Mouse (Mus musculus) spleen, postnatal 4 days (tissue): ENCODE measurements around the gene Ubash3a.

Experiments
- DNase-seq, 2 experiments: peaks; one replicate each; pipeline ENCODE4 v3.0.0; 2022; ENCODE audit warnings: low spot score in 2 of 2

The Ubash3a gene

GRCm38 (mm10) chr17:31216068-31216955 is 8.6 kb downstream of the Ubash3a start:
- DNase-seq: no peak

DNA sequence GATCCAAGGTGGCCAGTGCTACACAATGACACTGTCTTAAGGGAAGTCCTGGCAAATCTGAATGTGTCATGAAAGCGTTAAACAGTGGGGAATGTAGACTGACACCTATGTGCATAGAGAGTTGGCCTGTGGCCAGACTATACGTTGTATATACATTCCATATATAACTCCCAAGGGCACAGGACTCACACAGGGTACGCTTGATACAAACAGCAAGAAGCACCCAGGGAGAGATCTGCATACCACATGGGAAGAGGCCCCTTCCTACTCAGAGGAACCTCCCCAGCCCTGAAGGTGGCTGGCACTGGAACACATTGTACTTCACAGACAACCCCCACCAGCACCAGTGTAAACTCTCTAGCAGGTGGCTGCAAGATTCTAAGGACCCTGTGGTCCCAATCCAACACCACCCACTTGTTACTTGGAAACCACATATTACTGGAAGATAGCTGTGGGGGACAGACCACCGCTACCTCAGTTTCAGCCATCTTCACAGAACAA is 15.2 kb downstream of the Ubash3a start:
- no peak for DNase-seq

DNA sequence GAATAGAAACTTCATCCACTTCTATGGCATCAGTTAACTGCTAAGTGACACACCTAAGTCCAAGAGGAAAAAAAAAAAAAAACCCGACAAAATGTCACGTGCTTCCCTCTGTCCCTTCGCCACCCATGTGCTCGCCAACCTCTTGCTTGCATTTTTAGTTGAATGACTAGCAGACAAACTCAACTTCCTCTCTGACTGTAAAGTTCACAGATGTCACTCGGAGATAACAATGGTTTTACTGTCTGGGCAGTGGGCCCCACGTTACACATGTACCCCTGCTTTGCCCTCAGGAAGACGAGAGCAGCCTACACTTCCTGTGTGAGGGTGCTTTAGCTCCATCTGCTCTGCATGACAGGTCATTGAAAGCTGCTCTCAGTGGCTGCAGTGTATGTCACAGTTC is 16.2 kb downstream of the Ubash3a start:
- peak in 1 of 2 experiments; percentile 34 for DNase-seq

GRCm38 (mm10) chr17:31224591-31224990 is 16.9 kb downstream of the Ubash3a start:
- no peak for DNase-seq

DNA sequence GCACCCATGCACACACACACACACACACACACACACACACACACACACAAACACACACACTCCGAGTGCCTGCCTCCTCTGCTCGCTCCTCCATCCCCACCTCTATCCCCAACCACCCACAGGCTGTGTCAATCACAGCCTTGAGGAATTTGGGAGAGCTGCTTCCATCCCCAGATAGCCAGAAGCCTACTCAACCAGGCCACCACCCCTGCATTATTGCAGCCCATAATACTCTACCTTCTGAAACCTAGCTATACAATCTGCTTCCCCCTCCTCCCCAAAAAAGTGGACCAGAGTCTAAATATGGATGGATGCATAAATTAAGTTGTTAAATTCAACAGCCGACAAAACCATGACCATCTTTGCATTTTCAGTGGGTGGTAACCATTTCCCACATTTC is 18.7 kb downstream of the Ubash3a start:
- DNase-seq: no peak

GRCm38 (mm10) chr17:31226931-31227330 is 19.3 kb downstream of the Ubash3a start:
- DNase-seq: no peak

- no peak for DNase-seq
Measured at GRCm38 (mm10) chr17:31231780-31232179, 24.1 kb downstream of the Ubash3a start.

DNA sequence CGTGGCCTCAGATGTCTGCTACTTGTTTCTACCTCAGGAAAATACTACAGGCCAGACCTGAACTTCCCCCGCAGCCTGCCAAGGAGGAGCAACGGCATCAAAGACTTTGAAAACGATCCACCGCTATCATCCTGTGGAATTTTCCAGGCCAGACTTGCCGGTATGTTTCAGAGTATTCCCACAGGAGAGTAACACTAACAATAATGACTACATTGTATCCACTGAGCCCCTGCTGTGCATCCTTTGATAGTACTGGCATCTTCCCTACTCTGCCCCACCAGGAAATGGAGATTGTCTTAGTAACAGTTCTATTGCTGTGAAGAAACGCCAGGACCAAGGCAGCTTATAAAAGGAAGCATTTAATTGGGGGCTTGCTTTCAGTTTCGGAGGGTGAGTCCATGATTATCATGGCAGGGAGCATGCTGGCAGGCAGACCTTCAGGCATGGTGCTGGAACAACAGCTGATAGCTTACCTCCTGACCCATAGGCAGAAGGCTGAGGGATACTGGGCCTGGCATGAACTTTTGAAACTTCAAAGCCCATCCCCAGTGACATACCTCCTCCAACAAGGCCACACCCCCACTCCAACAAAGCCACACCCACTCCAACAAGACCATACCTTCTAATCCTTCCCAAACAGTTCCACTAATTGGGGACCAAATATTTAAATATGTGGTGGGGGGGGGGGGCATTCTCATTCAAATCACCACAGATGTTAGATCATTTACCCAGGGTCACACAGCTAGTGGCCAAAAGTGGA is 24.8 kb downstream of the Ubash3a start:
- no peak for DNase-seq

DNA sequence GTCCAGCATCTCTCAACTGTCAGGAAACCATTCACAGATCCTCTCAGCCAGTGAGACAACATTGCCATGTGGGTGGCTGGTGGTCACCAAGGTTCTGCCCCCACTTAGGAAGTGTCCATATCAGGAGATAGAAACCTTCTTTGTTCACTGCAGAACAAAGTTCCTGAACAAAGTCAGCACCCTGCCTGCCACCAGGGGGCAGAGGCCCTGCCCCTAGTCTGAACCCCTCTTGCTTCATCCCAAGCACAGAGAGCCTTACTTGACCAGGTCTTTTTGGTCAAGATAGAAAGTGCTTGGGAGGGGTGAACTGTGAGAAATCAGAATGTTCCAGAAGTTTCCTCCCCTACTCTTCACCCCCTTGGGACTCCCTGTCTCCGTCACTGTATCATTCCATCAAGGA is 28.2 kb downstream of the Ubash3a start:
- no peak for DNase-seq

GRCm38 (mm10) chr17:31238234-31239020 is 30.8 kb downstream of the Ubash3a start:
- DNase-seq: no peak

- no peak for DNase-seq
Measured at GRCm38 (mm10) chr17:31241156-31241555, 33.5 kb downstream of the Ubash3a start.

DNA sequence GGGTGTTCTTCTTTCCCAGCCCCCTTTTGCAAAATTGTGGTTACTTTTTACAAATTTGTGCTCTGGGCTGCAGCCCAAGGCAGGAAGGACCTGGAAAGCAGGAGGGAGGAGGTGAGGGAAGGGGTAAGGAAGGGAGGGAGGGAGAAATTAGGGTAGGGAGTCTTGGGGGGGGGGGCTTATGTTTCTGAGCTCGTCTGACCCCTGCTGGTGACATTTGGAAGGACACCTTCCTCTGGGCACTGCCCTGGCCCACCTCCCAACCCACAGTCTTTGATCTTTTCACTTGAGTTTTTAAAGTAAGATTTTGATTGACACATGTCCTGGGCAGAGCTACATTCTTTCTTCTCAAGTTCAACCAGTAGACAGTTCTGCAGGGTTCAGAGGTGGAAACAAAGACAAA is 35.1 kb downstream of the Ubash3a start:
- peak in 1 of 2 experiments; percentile 75 for DNase-seq

DNA sequence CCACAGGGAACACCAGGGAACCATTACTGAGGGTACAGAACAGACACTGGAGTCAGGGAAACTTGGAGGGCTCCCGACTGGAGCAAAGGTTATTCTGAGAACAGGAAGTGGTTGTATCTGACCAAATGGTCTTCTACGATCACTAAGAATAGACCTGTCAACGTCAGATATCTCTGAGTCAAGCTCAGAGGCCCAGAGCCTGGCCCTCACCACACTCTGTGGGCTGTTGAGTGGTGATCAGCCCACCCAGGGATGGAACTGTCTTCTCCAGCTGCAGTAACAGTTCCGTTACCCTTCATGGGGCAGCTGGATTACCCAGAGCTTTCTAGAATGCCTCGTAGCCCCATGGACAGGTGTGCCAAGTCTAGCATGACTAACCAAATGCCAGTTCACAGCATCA is 37.6 kb downstream of the Ubash3a start:
- DNase-seq: no peak

- DNase-seq: no peak
Measured at GRCm38 (mm10) chr17:31247144-31247543, 39.5 kb downstream of the Ubash3a start.

GRCm38 (mm10) chr17:31253951-31254350 is 46.3 kb downstream of the Ubash3a start:
- DNase-seq: no peak

DNA sequence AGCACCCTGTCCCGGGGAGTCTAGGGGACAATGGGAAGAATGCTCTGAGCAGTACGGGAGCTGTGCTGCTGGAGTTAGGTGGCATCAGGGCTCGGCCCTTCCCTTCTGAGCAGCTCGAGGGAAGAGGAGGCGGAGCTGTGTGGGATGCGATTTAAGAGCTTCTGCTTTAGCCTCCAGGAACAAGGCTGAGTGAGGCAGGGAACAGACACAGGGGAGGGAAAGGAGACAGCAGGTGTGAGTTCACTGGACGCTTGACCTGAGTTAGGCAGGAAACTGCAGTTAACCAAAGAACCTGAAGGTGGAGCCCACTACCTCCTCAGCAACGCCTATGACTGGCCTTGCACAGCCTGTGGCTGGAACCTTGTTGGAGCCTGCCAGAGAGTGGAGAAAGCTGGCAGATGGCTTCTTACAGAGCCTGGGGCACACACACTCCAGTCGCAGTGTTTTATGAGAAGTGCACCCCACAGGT is 46.8 kb downstream of the Ubash3a start:
- peak; percentile 71 to 86 for DNase-seq

- DNase-seq: no peak
Measured at GRCm38 (mm10) chr17:31257149-31257548, 49.5 kb downstream of the Ubash3a start.

DNA sequence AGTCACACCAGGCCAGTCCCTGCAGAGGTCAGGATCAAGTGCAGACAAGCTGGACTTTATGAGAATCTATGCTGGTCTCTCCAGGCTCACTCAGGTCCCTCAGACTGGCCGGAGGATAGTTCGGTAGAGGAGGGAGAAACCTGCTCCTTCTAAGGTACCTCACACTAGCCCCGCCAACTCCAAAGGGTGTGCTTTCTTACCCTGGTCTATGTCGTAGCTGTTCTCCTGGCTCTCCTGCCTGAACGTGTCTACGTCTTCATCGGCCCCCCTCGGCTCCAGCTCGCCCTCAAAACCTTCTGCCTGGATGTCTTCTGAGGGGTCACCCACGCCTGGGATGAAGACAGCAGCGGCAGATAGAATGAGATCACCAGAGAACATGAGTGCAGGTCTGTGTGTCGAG is 50.2 kb downstream of the Ubash3a start:
- DNase-seq: no peak

DNA sequence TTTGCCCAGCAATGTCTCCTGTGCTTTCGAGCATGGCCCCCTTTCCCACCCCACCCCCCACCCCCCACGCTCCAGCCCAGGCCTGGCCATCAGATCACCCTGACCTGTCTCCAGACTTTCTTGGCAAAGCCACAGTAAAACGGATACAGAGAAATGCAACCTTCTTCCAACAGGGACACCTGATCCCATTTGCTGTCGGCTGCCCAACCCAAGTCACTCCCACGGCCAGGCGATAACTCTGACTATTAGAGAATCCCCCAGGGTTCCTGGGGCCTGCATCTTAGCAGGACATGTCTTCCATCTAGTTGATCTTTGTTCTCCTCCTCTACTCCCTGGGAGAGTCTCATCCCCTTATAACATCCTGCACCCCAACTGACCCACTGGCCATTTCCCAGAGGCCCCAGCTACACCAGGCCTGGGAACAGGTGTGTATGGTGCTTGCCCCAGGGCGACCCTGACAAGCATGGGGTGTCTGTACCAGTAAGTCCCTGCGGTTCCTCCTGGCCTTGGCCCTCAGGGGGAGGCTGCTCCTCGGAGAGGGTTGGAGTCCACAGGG is 50.7 kb downstream of the Ubash3a start:
- no peak for DNase-seq

DNA sequence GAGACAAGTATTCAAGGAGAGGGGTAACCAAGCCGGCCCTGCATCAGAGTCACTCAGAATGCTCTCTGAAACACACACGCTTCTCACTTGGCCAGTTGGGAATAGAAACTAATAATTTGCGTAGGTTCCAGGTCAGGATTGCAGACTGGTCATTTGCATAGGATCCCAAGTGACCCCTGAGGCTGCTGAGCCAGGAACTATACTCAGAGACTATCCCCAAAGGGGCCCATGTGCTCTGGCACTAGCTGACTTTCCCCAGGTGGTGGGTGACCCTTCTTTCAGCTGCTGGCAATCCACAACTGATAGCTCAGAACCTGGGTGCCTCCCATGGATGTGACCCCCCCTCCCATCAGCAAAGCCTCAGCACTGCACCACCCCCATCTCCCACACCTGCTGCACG is 51.5 kb downstream of the Ubash3a start:
- no peak for DNase-seq

- peak in 1 of 2 experiments; percentile 77 for DNase-seq
Measured at GRCm38 (mm10) chr17:31259825-31260224, 52.2 kb downstream of the Ubash3a start.
